Comparison of ENCODE assay signal across 9 mouse cellular contexts in genomic region chr3:131112573-131112955, GRCm38 (mm10). TPM values are rescaled to one million over a fixed set of nuclear protein-coding genes. Genes with fewer than 3 reads are reported as not detected.
DNase-seq lines count a peak whose midpoint lies in the region; ATAC-seq and TF ChIP-seq lines count a peak whose summit lies in the region.
"Had no signal": no experiment of that assay in that cellular context is flagged by ENCODE, and none has a peak within 500 bp of the region (broad histone marks: within the 10 kb centered on the region; RNA-seq: fewer than 3 reads in every experiment).

No protein-coding gene starts in this region.

- DNase-seq in heart, postnatal 25 days (ENCODE audit: low spot score): no peak
- peak; percentile 78 for DNase-seq in T-cell, adult 2 months (ENCODE audit: low spot score)
- DNase-seq in midbrain, postnatal 0 days (ENCODE audit: low spot score): no peak
- no peak for DNase-seq in urinary bladder, postnatal 4 days (ENCODE audit: low spot score in 2 of 2)
- DNase-seq in left cerebral cortex, postnatal 14 days (ENCODE audit: low spot score in 2 of 2): no peak

- intact Hi-C loops in heart, postnatal 25 days (cut with DNase I): no loop called here
- intact Hi-C loops in left cerebral cortex, postnatal 14 days (cut with DNase I): no loop called here

- H3K4me3 ChIP-seq in heart, embryonic 15.5 days: peak overlapping the region; percentile 69
- H3K4me3 ChIP-seq in hindbrain, embryonic 16.5 days (ENCODE audit: low read length): peak overlapping the region; percentile 51
- H3K4me3 ChIP-seq in midbrain, postnatal 0 days (ENCODE audit: low read depth, low read length): peak overlapping the region; percentile 58

- TF ChIP-seq CTCF in midbrain, postnatal 0 days (IDR thresholded peaks at IDR 0.05): no peak

- H3K27me3 ChIP-seq in heart, embryonic 15.5 days: peaks cover 58% of the 10 kb centered on the region
- H3K27me3 ChIP-seq in hindbrain, embryonic 16.5 days (replicated peaks; ENCODE audit: control insufficient read depth, insufficient read depth, low read length): peaks cover 9% of the 10 kb centered on the region
- 0 out of 2 replicates have a peak, but pooled peaks cover under 1% of the 10 kb centered on the region for H3K27me3 ChIP-seq in midbrain, postnatal 0 days (ENCODE audit: insufficient read depth, low read length)

- ATAC-seq in heart, embryonic 15.5 days (replicated peaks; ENCODE audit: insufficient number of reproducible peaks, insufficient read depth, low FRiP score, low read depth): no peak
- no peak for ATAC-seq in hindbrain, embryonic 16.5 days
- no peak for ATAC-seq in midbrain, postnatal 0 days (ENCODE audit: low FRiP score)
- ATAC-seq in cerebellum, adult (ENCODE audit: insufficient number of reproducible peaks, low FRiP score, low TSS enrichment): no peak

- H3K4me1 ChIP-seq in heart, embryonic 15.5 days (replicated peaks): peaks cover 44% of the 10 kb centered on the region
- H3K4me1 ChIP-seq in hindbrain, embryonic 16.5 days (ENCODE audit: control insufficient read depth, insufficient read depth, low read depth, low read length): peaks cover 24% of the 10 kb centered on the region
- no peaks in the 10 kb centered on the region; the same call in 1 of the 2 replicates for H3K4me1 ChIP-seq in midbrain, postnatal 0 days (ENCODE audit: insufficient read depth, low read length)

- no peaks in the 10 kb centered on the region for H3K9me3 ChIP-seq in heart, embryonic 15.5 days (replicated peaks)
- no peaks in the 10 kb centered on the region for H3K9me3 ChIP-seq in hindbrain, embryonic 16.5 days (ENCODE audit: control insufficient read depth, low read length)
- H3K9me3 ChIP-seq in midbrain, postnatal 0 days (ENCODE audit: low read length): no peaks in the 10 kb centered on the region

- H3K36me3 ChIP-seq in heart, embryonic 15.5 days: no peaks in the 10 kb centered on the region
- H3K36me3 ChIP-seq in hindbrain, embryonic 16.5 days (ENCODE audit: control insufficient read depth, insufficient read depth, low read length): no peaks in the 10 kb centered on the region
- no peaks in the 10 kb centered on the region for H3K36me3 ChIP-seq in midbrain, postnatal 0 days (ENCODE audit: insufficient read depth, low read length)
- H3K36me3 ChIP-seq: G1E had no signal

- H3K4me2 ChIP-seq in heart, embryonic 15.5 days: peak overlapping the region; percentile 99
- peak overlapping the region; percentile 80 for H3K4me2 ChIP-seq in hindbrain, embryonic 16.5 days (ENCODE audit: low read length)
- peak overlapping the region; percentile 80 for H3K4me2 ChIP-seq in midbrain, postnatal 0 days (ENCODE audit: low read depth, low read length, poor library complexity, severe bottlenecking)

- H3K27ac ChIP-seq in heart, embryonic 15.5 days: no peak overlapping the region
- H3K27ac ChIP-seq in hindbrain, embryonic 16.5 days (ENCODE audit: low read depth, low read length): no peak overlapping the region
- H3K27ac ChIP-seq in midbrain, postnatal 0 days (ENCODE audit: low read depth, low read length): peak overlapping the region; percentile 68; the same call in 1 of the 2 replicates

- H3K9ac ChIP-seq in heart, embryonic 15.5 days: peak overlapping the region; percentile 59; the same call in 1 of the 2 replicates
- H3K9ac ChIP-seq in hindbrain, embryonic 16.5 days (ENCODE audit: low read depth, low read length): no peak overlapping the region
- peak overlapping the region; percentile 58 for H3K9ac ChIP-seq in midbrain, postnatal 0 days (replicated peaks; ENCODE audit: low read length, poor library complexity, severe bottlenecking)

- 2% methylated on average over 7 of the region's 7 CpGs for WGBS in heart, embryonic 15.5 days
- 0% methylated on average over 7 of the region's 7 CpGs for WGBS in hindbrain, embryonic 16.5 days
- WGBS in midbrain, postnatal 0 days: 0% methylated on average over 7 of the region's 7 CpGs

RNA-seq across cellular contexts. Expression of gene Lef1, which starts 2.3 kb away (rescaled TPM):
- 6.5 and 21.8 TPM in 2 replicates for polyA plus RNA-seq in heart, embryonic 15.5 days (2015; fragmentation: Nextera tagmentation; extraction: Ambion mirVana)
- under 1 TPM; 0.29 to 0.45 TPM for total RNA-seq in heart, postnatal 25 days (2021)
- polyA plus RNA-seq in hindbrain, embryonic 16.5 days (2015; fragmentation: Nextera tagmentation; extraction: Ambion mirVana): 8.0 and 13.0 TPM in 2 replicates
- 42.0 and 48.6 TPM in 2 replicates for total RNA-seq in midbrain, postnatal 0 days (2014; rRNA removed)
- polyA plus RNA-seq in midbrain, postnatal 0 days (2015; fragmentation: Nextera tagmentation; extraction: Ambion mirVana): 50.4 and 52.0 TPM in 2 replicates
- 1 to 10 TPM; 6.3 to 8.4 TPM for total RNA-seq in left cerebral cortex, postnatal 14 days (2021)
- polyA plus RNA-seq: G1E had no signal

Comparison
In these comparisons a context has a peak if more than half of its experiments do, and no peak if none do; other contexts are left out.
1. RNA of gene Lef1, which starts 2.3 kb away (total RNA-seq): 42.0 to 48.6 TPM in midbrain, postnatal 0 days and 6.3 to 8.4 TPM in left cerebral cortex, postnatal 14 days; 0.29 to 0.45 TPM in heart, postnatal 25 days; every median in the first group is over 4 times any median in the second.
2. Peak in every context shown above with its lines, with median percentiles within 50 percentile points of each other: H3K4me2 ChIP-seq and H3K4me3 ChIP-seq.